Mouse (Mus musculus) embryonic facial prominence, embryonic 10.5 days (tissue): ENCODE data around the gene Arhgap15. TPM values are rescaled to one million over a fixed set of nuclear protein-coding genes. Genes with fewer than 3 reads are reported as not detected.

Source experiments
- DNase-seq: peaks from one replicate; pipeline ENCODE4 v3.0.0-alpha.2; 2017; ENCODE audit warnings: low spot score
- H3K27ac ChIP-seq: fragments of 300-500 bp; sonication (generic); replicated peaks from 2 replicates; pipeline ENCODE4 v1.5.1; 2016; ENCODE audit warnings: mild to moderate bottlenecking
- H3K27me3 ChIP-seq: fragments of 300-500 bp; sonication (generic); replicated peaks from 2 replicates; pipeline ENCODE4 v1.6.1; 2016; ENCODE audit warnings: low read depth, mild to moderate bottlenecking; ENCODE audit not compliant: poor library complexity, severe bottlenecking
- H3K36me3 ChIP-seq: fragments of 300-500 bp; sonication (generic); replicated peaks from 2 replicates; pipeline ENCODE4 v1.6.1; 2016; ENCODE audit warnings: mild to moderate bottlenecking, moderate library complexity
- H3K4me1 ChIP-seq: fragments of 300-500 bp; sonication (generic); 2 replicates; pipeline ENCODE4 v1.6.1; 2016
- H3K4me3 ChIP-seq: fragments of 300-500 bp; sonication (generic); 2 replicates; pipeline ENCODE4 v1.5.1; 2016; ENCODE audit warnings: mild to moderate bottlenecking, moderate library complexity
- H3K9me3 ChIP-seq: fragments of 300-500 bp; sonication (generic); 2 replicates; pipeline ENCODE4 v1.6.1; 2016; ENCODE audit warnings: mild to moderate bottlenecking
- WGBS: fragments of 180-500 bp; shearing (Covaris S2); methylation state at CpG from one replicate; pipeline ENCODE4 v1.1.7; 2016; 5-methylcytosine and 5-hydroxymethylcytosine counted together
- polyA plus RNA-seq: library from polyadenylated mRNA; unstranded; fragments of >200 nt; fragmentation: Nextera tagmentation; extraction: Ambion mirVana; gene quantifications from 2 replicates; pipeline ENCODE4 v1.2.1, GENCODE M21; 2016

Gene Arhgap15
- polyA plus RNA-seq, 1 experiment from 2014 or later = 0.31 TPM

- Histone ChIP-seq H3K27me3 (no peaks in the 10 kb centered on the region), H3K4me1 (no peaks in the 10 kb centered on the region), H3K27ac (no peak overlapping the region), H3K4me3 (no peak overlapping the region), H3K36me3 (no peaks in the 10 kb centered on the region), H3K9me3 (no peaks in the 10 kb centered on the region)
- DNase-seq = no peak
- 92% methylated on average over 4 of the region's 4 CpGs for WGBS
These were observed 570.9 kb downstream of the Arhgap15 start for GRCm38 (mm10) chr2:44319479-44319878.

GRCm38 (mm10) chr2:44323813-44324212 is 575.2 kb downstream of the Arhgap15 start:
- Histone ChIP-seq H3K27ac (no peak overlapping the region), H3K4me3 (no peak overlapping the region), H3K27me3 (no peaks in the 10 kb centered on the region), H3K4me1 (no peaks in the 10 kb centered on the region), H3K9me3 (no peaks in the 10 kb centered on the region), H3K36me3 (no peaks in the 10 kb centered on the region)
- DNase-seq = no peak
- 95% methylated on average over 4 of the region's 4 CpGs for WGBS

GRCm38 (mm10) chr2:44333295-44333694 is 584.7 kb downstream of the Arhgap15 start:
- H3K4me1 ChIP-seq = no peaks in the 10 kb centered on the region; the same call in 1 of the 2 replicates
- no peak overlapping the region for H3K27ac ChIP-seq
- no peak overlapping the region for H3K4me3 ChIP-seq
- no peaks in the 10 kb centered on the region for H3K27me3 ChIP-seq
- WGBS = 86% methylated on average over 4 of the region's 4 CpGs
- DNase-seq = no peak
- H3K36me3 ChIP-seq = no peaks in the 10 kb centered on the region
- H3K9me3 ChIP-seq = no peaks in the 10 kb centered on the region

- H3K4me3 ChIP-seq = no peak overlapping the region
- H3K4me1 ChIP-seq = no peaks in the 10 kb centered on the region; the same call in 1 of the 2 replicates
- 76% methylated on average over 3 of the region's 3 CpGs for WGBS
- no peak for DNase-seq
- H3K27me3 ChIP-seq = no peaks in the 10 kb centered on the region
- no peak overlapping the region for H3K27ac ChIP-seq
- no peaks in the 10 kb centered on the region for H3K36me3 ChIP-seq
- H3K9me3 ChIP-seq = no peaks in the 10 kb centered on the region
These were observed 585.4 kb downstream of the Arhgap15 start for GRCm38 (mm10) chr2:44334006-44334405.

GRCm38 (mm10) chr2:44334517-44334916 is 585.9 kb downstream of the Arhgap15 start:
- Histone ChIP-seq H3K4me1 (no peaks in the 10 kb centered on the region; the same call in 1 of the 2 replicates), H3K9me3 (no peaks in the 10 kb centered on the region), H3K4me3 (no peak overlapping the region), H3K27me3 (no peaks in the 10 kb centered on the region), H3K27ac (no peak overlapping the region), H3K36me3 (no peaks in the 10 kb centered on the region)
- no peak for DNase-seq
- 44% methylated on average over 2 of the region's 2 CpGs for WGBS

GRCm38 (mm10) chr2:44336720-44337354 is 588.2 kb downstream of the Arhgap15 start:
- H3K27me3 ChIP-seq = no peaks in the 10 kb centered on the region
- WGBS = 72% methylated on average over 5 of the region's 5 CpGs
- DNase-seq = no peak

GRCm38 (mm10) chr2:44338467-44338866 is 589.8 kb downstream of the Arhgap15 start:
- no peaks in the 10 kb centered on the region for H3K36me3 ChIP-seq
- H3K27me3 ChIP-seq = no peaks in the 10 kb centered on the region
- 92% methylated on average over 6 of the region's 6 CpGs for WGBS
- H3K4me3 ChIP-seq = no peak overlapping the region
- H3K4me1 ChIP-seq = peaks cover 9% of the 10 kb centered on the region; the same call in 1 of the 2 replicates
- no peak for DNase-seq
- no peak overlapping the region for H3K27ac ChIP-seq
- H3K9me3 ChIP-seq = no peaks in the 10 kb centered on the region

More at GRCm38 (mm10) chr2:44336720-44337354, 588.2 kb downstream of the Arhgap15 start:
- no peaks in the 10 kb centered on the region for H3K36me3 ChIP-seq
- no peaks in the 10 kb centered on the region for H3K9me3 ChIP-seq
- H3K27ac ChIP-seq = no peak overlapping the region
- H3K4me1 ChIP-seq = peaks cover 9% of the 10 kb centered on the region; the same call in 1 of the 2 replicates
- H3K4me3 ChIP-seq = no peak overlapping the region

GRCm38 (mm10) chr2:44341091-44341571 is 592.5 kb downstream of the Arhgap15 start:
- WGBS = 75% methylated on average over 10 of the region's 10 CpGs
- Histone ChIP-seq H3K27me3 (no peaks in the 10 kb centered on the region), H3K4me3 (no peak overlapping the region), H3K27ac (no peak overlapping the region), H3K9me3 (no peaks in the 10 kb centered on the region), H3K36me3 (no peaks in the 10 kb centered on the region), H3K4me1 (peaks cover 9% of the 10 kb centered on the region; the same call in 1 of the 2 replicates)
- no peak for DNase-seq

GRCm38 (mm10) chr2:44344861-44345260 is 596.2 kb downstream of the Arhgap15 start:
- Histone ChIP-seq H3K9me3 (no peaks in the 10 kb centered on the region), H3K27me3 (peaks cover 7% of the 10 kb centered on the region; the same call in 1 of the 2 replicates), H3K27ac (no peak overlapping the region), H3K36me3 (no peaks in the 10 kb centered on the region), H3K4me1 (peaks cover 13% of the 10 kb centered on the region; the same call in 1 of the 2 replicates), H3K4me3 (no peak overlapping the region)
- DNase-seq = no peak
- 93% methylated on average over 8 of the region's 8 CpGs for WGBS

- Histone ChIP-seq H3K4me1 (peaks cover 17% of the 10 kb centered on the region), H3K27me3 (peaks cover 7% of the 10 kb centered on the region; the same call in 1 of the 2 replicates), H3K36me3 (no peaks in the 10 kb centered on the region), H3K9me3 (no peaks in the 10 kb centered on the region), H3K4me3 (no peak overlapping the region), H3K27ac (no peak overlapping the region)
- DNase-seq = no peak
- 89% methylated on average over 5 of the region's 5 CpGs for WGBS
These were observed 596.8 kb downstream of the Arhgap15 start for GRCm38 (mm10) chr2:44345325-44345945.

- Histone ChIP-seq H3K27ac (no peak overlapping the region), H3K4me3 (no peak overlapping the region), H3K27me3 (peaks cover 7% of the 10 kb centered on the region; the same call in 1 of the 2 replicates), H3K9me3 (no peaks in the 10 kb centered on the region), H3K36me3 (no peaks in the 10 kb centered on the region), H3K4me1 (peaks cover 14% of the 10 kb centered on the region)
- DNase-seq = no peak
- 84% methylated on average over 4 of the region's 4 CpGs for WGBS
These were observed 597.6 kb downstream of the Arhgap15 start for GRCm38 (mm10) chr2:44346184-44346583.

- H3K9me3 ChIP-seq = no peaks in the 10 kb centered on the region
- no peaks in the 10 kb centered on the region for H3K36me3 ChIP-seq
- H3K4me3 ChIP-seq = no peak overlapping the region
- peaks cover 8% of the 10 kb centered on the region for H3K4me1 ChIP-seq
- DNase-seq = no peak
- peaks cover 14% of the 10 kb centered on the region; the same call in 1 of the 2 replicates for H3K27me3 ChIP-seq
- H3K27ac ChIP-seq = no peak overlapping the region
- 52% methylated on average over 5 of the region's 5 CpGs for WGBS
These were observed 599.2 kb downstream of the Arhgap15 start for GRCm38 (mm10) chr2:44347781-44348180.

GRCm38 (mm10) chr2:44349101-44349500 is 600.5 kb downstream of the Arhgap15 start:
- Histone ChIP-seq H3K4me1 (peaks cover 14% of the 10 kb centered on the region), H3K27ac (no peak overlapping the region), H3K27me3 (peaks cover 14% of the 10 kb centered on the region; the same call in 1 of the 2 replicates), H3K4me3 (no peak overlapping the region), H3K9me3 (no peaks in the 10 kb centered on the region), H3K36me3 (no peaks in the 10 kb centered on the region)
- no peak for DNase-seq
- WGBS = 84% methylated on average over 2 of the region's 2 CpGs
